Mouse (Mus musculus) lung, embryonic 14.5 days (tissue): ENCODE data around the gene Fgfr2. TPM values are rescaled to one million over a fixed set of nuclear protein-coding genes. Genes with fewer than 3 reads are reported as not detected.

ENCODE experiments used
- ATAC-seq: fragments of 200-750 bp; cut with Nextera tagmentation; 2 replicates; pipeline ENCODE4 v1.8.0; 2017; ENCODE audit warnings: mild to moderate bottlenecking, moderate TSS enrichment, moderate library complexity; ENCODE audit not compliant: insufficient read depth
- DNase-seq: peaks from one replicate; pipeline ENCODE4 v3.0.0-alpha.2; 2015
- H3K27ac ChIP-seq: fragments of 300-500 bp; sonication (generic); 2 replicates; pipeline ENCODE4 v1.5.1; 2014; ENCODE audit warnings: low read depth, mild to moderate bottlenecking, moderate library complexity
- H3K27me3 ChIP-seq: fragments of 300-500 bp; sonication (generic); 2 replicates; pipeline ENCODE4 v1.6.1; 2014; ENCODE audit warnings: low read length, control low read depth; ENCODE audit not compliant: insufficient read depth
- H3K36me3 ChIP-seq: fragments of 300-500 bp; sonication (generic); 2 replicates; pipeline ENCODE4 v1.6.1; 2014; ENCODE audit warnings: control low read depth; ENCODE audit not compliant: insufficient read depth
- H3K4me1 ChIP-seq: fragments of 300-500 bp; sonication (generic); 2 replicates; pipeline ENCODE4 v1.6.1; 2014; ENCODE audit warnings: antibody characterized with exemption, control low read depth; ENCODE audit not compliant: insufficient read depth
- H3K4me2 ChIP-seq: fragments of 300-500 bp; sonication (generic); 2 replicates; pipeline ENCODE4 v1.6.1; 2014; ENCODE audit warnings: mild to moderate bottlenecking
- H3K4me3 ChIP-seq: fragments of 300-500 bp; sonication (generic); 2 replicates; pipeline ENCODE4 v1.5.1; 2014; ENCODE audit warnings: low read depth, low read length
- H3K9ac ChIP-seq: fragments of 300-500 bp; sonication (generic); 2 replicates; pipeline ENCODE4 v1.6.1; 2014
- H3K9me3 ChIP-seq: fragments of 300-500 bp; sonication (generic); 2 replicates; pipeline ENCODE4 v1.6.1; 2016; ENCODE audit warnings: low read depth, low read length, control low read depth
- CTCF ChIP-seq: IDR thresholded peaks from 2 replicates; pipeline ENCODE4 v1.5.1; 2016; ENCODE audit warnings: antibody characterized with exemption, low read depth
- WGBS: fragments of 180-500 bp; shearing (Covaris S2); extraction: QIAGEN DNeasy Blood & Tissue Kit; methylation state at CpG from one replicate; pipeline ENCODE4 v1.1.7; 2014; 5-methylcytosine and 5-hydroxymethylcytosine counted together
- polyA plus RNA-seq: library from polyadenylated mRNA; unstranded; fragments of >200 nt; fragmentation: Nextera tagmentation; extraction: Ambion mirVana; gene quantifications from 2 replicates; pipeline ENCODE4 v1.2.1, GENCODE M21; 2014

Fgfr2 gene
- polyA plus RNA-seq, 1 experiment from 2014 or later = 179 TPM

DNA sequence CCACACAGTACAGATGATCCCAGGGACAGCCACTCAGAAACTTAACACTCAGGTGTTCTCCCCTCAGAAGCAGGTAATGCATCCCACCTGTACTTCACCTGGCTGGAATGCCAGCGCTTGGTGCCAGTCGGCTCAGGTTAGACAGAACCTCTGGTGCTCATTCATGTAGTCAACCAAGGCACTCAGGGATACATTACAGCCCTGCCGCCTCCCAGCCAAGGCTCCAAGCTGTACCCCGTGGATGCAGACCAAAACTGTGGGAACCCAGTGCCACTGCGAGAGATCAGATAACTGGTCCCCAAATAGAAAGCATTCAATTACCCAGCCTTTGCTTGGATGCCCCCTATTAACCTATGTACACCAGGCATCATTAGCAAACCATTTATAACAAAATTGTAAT, 846.9 kb downstream of the Fgfr2 start:
- ATAC-seq = no peak
- DNase-seq = no peak
- H3K9ac ChIP-seq = no peak overlapping the region
- H3K27ac ChIP-seq = no peak overlapping the region
- WGBS = 90% methylated on average over 5 of the region's 5 CpGs
- no peaks in the 10 kb centered on the region for H3K4me1 ChIP-seq
- H3K36me3 ChIP-seq = no peaks in the 10 kb centered on the region
- H3K9me3 ChIP-seq = no peaks in the 10 kb centered on the region
- TF ChIP-seq CTCF = no peak
- no peak overlapping the region for H3K4me3 ChIP-seq
- no peaks in the 10 kb centered on the region for H3K27me3 ChIP-seq
- H3K4me2 ChIP-seq = no peak overlapping the region

- 55% methylated on average over 2 of the region's 2 CpGs for WGBS
- Histone ChIP-seq H3K4me1 (no peaks in the 10 kb centered on the region; the same call in 1 of the 2 replicates), H3K36me3 (0 out of 2 replicates have a peak, but pooled peaks cover 2% of the 10 kb centered on the region), H3K4me3 (no peak overlapping the region), H3K27me3 (no peaks in the 10 kb centered on the region), H3K9me3 (no peaks in the 10 kb centered on the region), H3K4me2 (no peak overlapping the region), H3K9ac (no peak overlapping the region), H3K27ac (no peak overlapping the region)
- TF ChIP-seq CTCF = no peak
- DNase-seq (no peak), ATAC-seq (no peak)
Observed at GRCm38 (mm10) chr7:132273741-132274513, 849.2 kb downstream of the Fgfr2 start.

GRCm38 (mm10) chr7:132272984-132273383, 850.2 kb downstream of the Fgfr2 start:
- H3K4me3 ChIP-seq = no peak overlapping the region
- H3K27ac ChIP-seq = no peak overlapping the region
- DNase-seq = no peak
- 0 out of 2 replicates have a peak, but pooled peaks cover 7% of the 10 kb centered on the region for H3K36me3 ChIP-seq
- no peaks in the 10 kb centered on the region; the same call in 1 of the 2 replicates for H3K4me1 ChIP-seq
- no peak overlapping the region for H3K9ac ChIP-seq
- H3K9me3 ChIP-seq = no peaks in the 10 kb centered on the region
- TF ChIP-seq CTCF = no peak
- no peak for ATAC-seq
- WGBS = 90% methylated on average over 5 of the region's 5 CpGs
- no peaks in the 10 kb centered on the region for H3K27me3 ChIP-seq
- H3K4me2 ChIP-seq = no peak overlapping the region

GRCm38 (mm10) chr7:132270364-132270763, 852.8 kb downstream of the Fgfr2 start:
- peak; percentile 58; the same call in 1 of the 2 replicates for ATAC-seq
- peak; percentile 73 for DNase-seq
- WGBS = 60% methylated on average over 8 of the region's 8 CpGs

GRCm38 (mm10) chr7:132269661-132270060, 853.5 kb downstream of the Fgfr2 start:
- H3K4me3 ChIP-seq = no peak overlapping the region

More at GRCm38 (mm10) chr7:132270364-132270763, 852.8 kb downstream of the Fgfr2 start:
- Histone ChIP-seq H3K9me3 (no peaks in the 10 kb centered on the region), H3K4me3 (no peak overlapping the region), H3K4me1 (no peaks in the 10 kb centered on the region; the same call in 1 of the 2 replicates), H3K4me2 (no peak overlapping the region), H3K27me3 (no peaks in the 10 kb centered on the region), H3K36me3 (peaks cover 18% of the 10 kb centered on the region; the same call in 1 of the 2 replicates), H3K27ac (no peak overlapping the region), H3K9ac (no peak overlapping the region)
- TF ChIP-seq CTCF = no peak

GRCm38 (mm10) chr7:132267721-132268498, 855.2 kb downstream of the Fgfr2 start:
- H3K27ac ChIP-seq = no peak overlapping the region
- no peak overlapping the region for H3K9ac ChIP-seq
- 79% methylated on average over 4 of the region's 4 CpGs for WGBS
- ATAC-seq (no peak), DNase-seq (no peak)
- H3K4me3 ChIP-seq = no peak overlapping the region
- peaks cover 18% of the 10 kb centered on the region; the same call in 1 of the 2 replicates for H3K36me3 ChIP-seq
- peaks cover 7% of the 10 kb centered on the region; the same call in 1 of the 2 replicates for H3K4me1 ChIP-seq
- H3K27me3 ChIP-seq = no peaks in the 10 kb centered on the region
- no peaks in the 10 kb centered on the region for H3K9me3 ChIP-seq
- TF ChIP-seq CTCF = no peak
- H3K4me2 ChIP-seq = no peak overlapping the region

More at GRCm38 (mm10) chr7:132269661-132270060, 853.5 kb downstream of the Fgfr2 start:
- H3K4me2 ChIP-seq = no peak overlapping the region
- ATAC-seq (no peak), DNase-seq (no peak)
- H3K9me3 ChIP-seq = no peaks in the 10 kb centered on the region
- TF ChIP-seq CTCF = no peak
- no peaks in the 10 kb centered on the region; the same call in 1 of the 2 replicates for H3K4me1 ChIP-seq
- peaks cover 18% of the 10 kb centered on the region; the same call in 1 of the 2 replicates for H3K36me3 ChIP-seq
- WGBS = 75% methylated on average over 3 of the region's 3 CpGs
- H3K27ac ChIP-seq = no peak overlapping the region
- no peaks in the 10 kb centered on the region for H3K27me3 ChIP-seq
- no peak overlapping the region for H3K9ac ChIP-seq

DNA sequence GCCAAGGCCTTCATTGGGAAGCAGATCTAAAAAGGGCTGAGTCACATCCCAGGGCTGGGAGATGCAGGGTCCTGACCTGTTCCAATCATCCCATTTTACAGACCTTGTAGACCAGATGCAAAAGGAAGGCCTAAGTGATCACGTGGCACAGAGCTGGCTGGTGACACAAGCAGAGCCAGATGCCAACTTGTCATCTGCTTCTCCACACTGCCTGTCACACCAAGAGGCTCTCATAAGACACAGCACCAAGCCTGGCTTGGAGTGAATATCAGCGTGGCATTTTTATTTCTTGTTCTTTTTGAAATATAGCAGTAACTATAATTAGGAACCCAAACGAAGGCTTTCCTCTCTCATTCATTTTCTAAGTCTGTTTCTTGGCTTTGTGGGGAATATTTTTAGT, 858.4 kb downstream of the Fgfr2 start:
- Histone ChIP-seq H3K4me1 (peaks cover 18% of the 10 kb centered on the region; the same call in 1 of the 2 replicates), H3K4me2 (no peak overlapping the region), H3K27ac (no peak overlapping the region), H3K9ac (no peak overlapping the region), H3K36me3 (peaks cover 18% of the 10 kb centered on the region; the same call in 1 of the 2 replicates), H3K9me3 (no peaks in the 10 kb centered on the region), H3K4me3 (no peak overlapping the region), H3K27me3 (no peaks in the 10 kb centered on the region)
- no peak for DNase-seq
- no peak for ATAC-seq
- WGBS = 76% methylated on average over 3 of the region's 3 CpGs
- TF ChIP-seq CTCF = no peak
